Mouse (Mus musculus) liver, postnatal 0 days (tissue): ENCODE results near the gene Pccb. TPM values are rescaled to one million over a fixed set of nuclear protein-coding genes. Genes with fewer than 3 reads are reported as not detected.

Experiments used
- ATAC-seq: fragments of 200-750 bp; cut with Nextera tagmentation; 2 replicates; pipeline ENCODE4 v1.8.0; 2017; ENCODE audit warnings: mild to moderate bottlenecking, moderate library complexity
- DNase-seq: peaks from one replicate; pipeline ENCODE4 v3.0.0-alpha.2; 2016
- H3K27ac ChIP-seq: fragments of 300-500 bp; sonication (generic); 2 replicates; pipeline ENCODE4 v1.5.1; 2014; ENCODE audit warnings: antibody characterized with exemption, moderate library complexity, mild to moderate bottlenecking, low read depth
- H3K27me3 ChIP-seq: fragments of 300-500 bp; sonication (generic); 2 replicates; pipeline ENCODE4 v1.6.1; 2014; ENCODE audit warnings: low read length, control low read depth, mixed read lengths; ENCODE audit not compliant: insufficient read depth
- H3K36me3 ChIP-seq: fragments of 300-500 bp; sonication (generic); replicated peaks from 2 replicates; pipeline ENCODE4 v1.6.1; 2014; ENCODE audit warnings: mild to moderate bottlenecking, control low read depth, low read length, moderate library complexity, mixed read lengths; ENCODE audit not compliant: insufficient read depth
- H3K4me1 ChIP-seq: fragments of 300-500 bp; sonication (generic); 2 replicates; pipeline ENCODE4 v1.6.1; 2014; ENCODE audit warnings: antibody characterized with exemption, mild to moderate bottlenecking, control low read depth; ENCODE audit not compliant: insufficient read depth
- H3K4me2 ChIP-seq: fragments of 300-500 bp; sonication (generic); 2 replicates; pipeline ENCODE4 v1.6.1; 2014; ENCODE audit warnings: low read depth, mild to moderate bottlenecking, low read length, moderate library complexity, mixed read lengths
- H3K4me3 ChIP-seq: fragments of 300-500 bp; sonication (generic); 2 replicates; pipeline ENCODE4 v1.5.1; 2014; ENCODE audit warnings: low read depth, low read length
- H3K9ac ChIP-seq: fragments of 300-500 bp; sonication (generic); replicated peaks from 2 replicates; pipeline ENCODE4 v1.6.1; 2014; ENCODE audit warnings: mild to moderate bottlenecking, moderate library complexity
- H3K9me3 ChIP-seq: fragments of 300-500 bp; sonication (generic); 2 replicates; pipeline ENCODE4 v1.6.1; 2016; ENCODE audit warnings: mild to moderate bottlenecking, control low read depth, low read length, mixed read lengths
- CTCF ChIP-seq: sonication (generic); IDR thresholded peaks from 2 replicates; pipeline ENCODE4 v1.5.1; 2016; ENCODE audit warnings: antibody characterized with exemption, low read depth
- EP300 ChIP-seq: IDR thresholded peaks from 2 replicates; pipeline ENCODE4 v1.6.1; 2016; ENCODE audit warnings: antibody characterized with exemption, low read depth, mild to moderate bottlenecking
- whole genome bisulfite sequencing: fragments of 180-500 bp; shearing (Covaris S2); extraction: QIAGEN DNeasy Blood & Tissue Kit; methylation state at CpG from one replicate; pipeline ENCODE4 v1.1.7; 2014; ENCODE audit not compliant: insufficient replicate concordance; 5-methylcytosine and 5-hydroxymethylcytosine counted together
- polyA plus RNA-seq: library from polyadenylated mRNA; unstranded; fragments of >200 nt; fragmentation: Nextera tagmentation; extraction: Ambion mirVana; gene quantifications from 2 replicates; pipeline ENCODE4 v1.2.1, GENCODE M21; 2015

Gene Pccb
- polyA plus RNA-seq, 1 experiment from 2014 or later: 15.6 TPM

GRCm38 (mm10) chr9:100993937-100994336, 40.8 kb downstream of the Pccb start:
- DNase-seq (no peak), ATAC-seq (no peak)
- Histone ChIP-seq H3K4me2 (no peak overlapping the region), H3K4me3 (no peak overlapping the region), H3K9ac (no peak overlapping the region), H3K27me3 (no peaks in the 10 kb centered on the region), H3K36me3 (peaks cover 19% of the 10 kb centered on the region), H3K9me3 (no peaks in the 10 kb centered on the region), H3K4me1 (no peaks in the 10 kb centered on the region), H3K27ac (no peak overlapping the region)
- no peak for TF ChIP-seq EP300
- no peak for TF ChIP-seq CTCF
- WGBS: 88% methylated on average over 4 of the region's 4 CpGs

GRCm38 (mm10) chr9:100992191-100992590, 42.5 kb downstream of the Pccb start:
- Histone ChIP-seq H3K9ac (no peak overlapping the region), H3K4me2 (no peak overlapping the region), H3K36me3 (peaks cover 15% of the 10 kb centered on the region), H3K4me3 (no peak overlapping the region), H3K9me3 (no peaks in the 10 kb centered on the region), H3K27ac (no peak overlapping the region), H3K4me1 (no peaks in the 10 kb centered on the region), H3K27me3 (no peaks in the 10 kb centered on the region)
- WGBS: 90% methylated on average over 2 of the region's 2 CpGs
- ATAC-seq (no peak), DNase-seq (no peak)
- TF ChIP-seq EP300: no peak
- no peak for TF ChIP-seq CTCF

- Histone ChIP-seq H3K4me2 (no peak overlapping the region), H3K27me3 (no peaks in the 10 kb centered on the region), H3K4me1 (no peaks in the 10 kb centered on the region), H3K36me3 (peaks cover 15% of the 10 kb centered on the region), H3K4me3 (no peak overlapping the region), H3K9me3 (no peaks in the 10 kb centered on the region), H3K27ac (no peak overlapping the region), H3K9ac (no peak overlapping the region)
- WGBS: 92% methylated on average over 2 of the region's 2 CpGs
- no peak for DNase-seq
- no peak for ATAC-seq
- TF ChIP-seq EP300: no peak
- TF ChIP-seq CTCF: no peak
Observed at GRCm38 (mm10) chr9:100991321-100991720, 43.4 kb downstream of the Pccb start.

- Histone ChIP-seq H3K27me3 (no peaks in the 10 kb centered on the region), H3K9ac (no peak overlapping the region), H3K4me2 (no peak overlapping the region), H3K4me3 (no peak overlapping the region), H3K36me3 (peaks cover 15% of the 10 kb centered on the region), H3K9me3 (no peaks in the 10 kb centered on the region), H3K27ac (no peak overlapping the region), H3K4me1 (no peaks in the 10 kb centered on the region)
- WGBS: 90% methylated on average over 5 of the region's 5 CpGs
- no peak for ATAC-seq
- no peak for DNase-seq
- TF ChIP-seq EP300: no peak
- TF ChIP-seq CTCF: no peak
Observed at GRCm38 (mm10) chr9:100990609-100991008, 44.1 kb downstream of the Pccb start.

- no peaks in the 10 kb centered on the region for H3K4me1 ChIP-seq
- peaks cover 13% of the 10 kb centered on the region for H3K36me3 ChIP-seq
- H3K4me2 ChIP-seq: no peak overlapping the region
- no peak overlapping the region for H3K27ac ChIP-seq
- no peaks in the 10 kb centered on the region for H3K9me3 ChIP-seq
- no peak overlapping the region for H3K4me3 ChIP-seq
- ATAC-seq (no peak), DNase-seq (no peak)
- TF ChIP-seq CTCF: no peak
- no peak for TF ChIP-seq EP300
- 79% methylated on average over 3 of the region's 3 CpGs for WGBS
- H3K9ac ChIP-seq: no peak overlapping the region
- H3K27me3 ChIP-seq: no peaks in the 10 kb centered on the region
Observed at GRCm38 (mm10) chr9:100987850-100988249, 46.8 kb downstream of the Pccb start.

- Histone ChIP-seq H3K4me2 (no peak overlapping the region), H3K4me1 (no peaks in the 10 kb centered on the region), H3K27ac (no peak overlapping the region), H3K27me3 (no peaks in the 10 kb centered on the region), H3K4me3 (no peak overlapping the region), H3K9ac (no peak overlapping the region), H3K9me3 (no peaks in the 10 kb centered on the region), H3K36me3 (peaks cover 10% of the 10 kb centered on the region)
- DNase-seq (no peak), ATAC-seq (no peak)
- TF ChIP-seq EP300 (no peak), CTCF (no peak)
- WGBS: 85% methylated on average over 5 of the region's 5 CpGs
Observed at GRCm38 (mm10) chr9:100987006-100987405, 47.7 kb downstream of the Pccb start.
